Mouse (Mus musculus) liver, embryonic 15.5 days (tissue): Measurements from ENCODE around the gene Dnal4. TPM values are rescaled to one million over a fixed set of nuclear protein-coding genes. Genes with fewer than 3 reads are reported as not detected.

Experiments
- polyA plus RNA-seq: library from polyadenylated mRNA; unstranded; fragments of >200 nt; fragmentation: Nextera tagmentation; extraction: Ambion mirVana; gene quantifications from 2 replicates; pipeline ENCODE4 v1.2.1, GENCODE M21; 2015

The Dnal4 gene
- polyA plus RNA-seq, 1 experiment from 2014 or later = 7.7 TPM

Other genes starting within 250 kb of the Dnal4 start
- 11.6 and 12.8 TPM in 2 replicates for gene Ddx17, start 231.1 kb downstream of the Dnal4 start, polyA plus RNA-seq
- 0.18 and 0.24 TPM in 2 replicates for gene Dmc1, start 172.7 kb downstream of the Dnal4 start, polyA plus RNA-seq
- 0.05 and 0.12 TPM in 2 replicates for gene Fam227a, start 118.9 kb downstream of the Dnal4 start, polyA plus RNA-seq
- 12.3 and 12.7 TPM in 2 replicates for gene Cby1, start 118.7 kb downstream of the Dnal4 start, polyA plus RNA-seq
- gene Tomm22, start 107.0 kb downstream of the Dnal4 start, polyA plus RNA-seq = 124 and 134 TPM in 2 replicates
- gene Josd1, start 89.9 kb downstream of the Dnal4 start, polyA plus RNA-seq = 20.1 and 22.3 TPM in 2 replicates
- 29.9 and 33.5 TPM in 2 replicates for gene Gtpbp1, start 87.0 kb downstream of the Dnal4 start, polyA plus RNA-seq
- 2.1 and 2.6 TPM in 2 replicates for gene Sun2, start 35.3 kb downstream of the Dnal4 start, polyA plus RNA-seq
- gene Nptxr, start 26.9 kb upstream of the Dnal4 start, polyA plus RNA-seq = 0.08 and 0.17 TPM in 2 replicates
- gene Npcd, start 56.4 kb upstream of the Dnal4 start, polyA plus RNA-seq = not detected in 2 replicates
- gene Cbx6, start 56.8 kb upstream of the Dnal4 start, polyA plus RNA-seq = 6.7 and 8.1 TPM in 2 replicates
- gene Apobec3, start 113.8 kb upstream of the Dnal4 start, polyA plus RNA-seq = 33.5 and 34.5 TPM in 2 replicates
- gene Cbx7, start 193.3 kb upstream of the Dnal4 start, polyA plus RNA-seq = 0.97 and 1.4 TPM in 2 replicates
- gene Pdgfb, start 237.1 kb upstream of the Dnal4 start, polyA plus RNA-seq = 0.51 and 0.67 TPM in 2 replicates